Mouse (Mus musculus) megakaryocyte, embryonic 14.5 days (primary cell): ENCODE data around the gene Mterf1a. TPM values are rescaled to one million over a fixed set of nuclear protein-coding genes. Genes with fewer than 3 reads are reported as not detected.
"Not testable (repeated sequence)": the region's sequence is repeated elsewhere in the genome, so short reads cannot be mapped to it uniquely, and the experiment has no call there.

Experiments used
- H3K27me3 ChIP-seq: replicated peaks from 2 replicates; pipeline ENCODE3; 2012; ENCODE audit warnings: inconsistent platforms
- H3K36me3 ChIP-seq: replicated peaks from 2 replicates; pipeline ENCODE3; 2012; ENCODE audit warnings: low read length, inconsistent platforms, mixed read lengths
- H3K4me1 ChIP-seq: 2 replicates; pipeline ENCODE4 v1.6.1; 2012; ENCODE audit warnings: inconsistent platforms
- H3K4me3 ChIP-seq: replicated peaks from 2 replicates; pipeline ENCODE3; 2012; ENCODE audit warnings: moderate library complexity, mild to moderate bottlenecking, inconsistent platforms
- H3K9me3 ChIP-seq: 2 replicates; pipeline ENCODE4 v1.6.1; 2012; ENCODE audit warnings: inconsistent platforms
- FLI1 ChIP-seq: IDR thresholded peaks from 2 replicates; pipeline ENCODE4 v1.6.1; 2012; ENCODE audit warnings: low read length, inconsistent platforms, mixed read lengths
- GATA1 ChIP-seq: IDR thresholded peaks from 3 replicates; pipeline ENCODE4 v1.6.1; 2012; ENCODE audit warnings: mixed read lengths, low read length, inconsistent platforms, borderline replicate concordance
- polyA plus RNA-seq: library from polyadenylated mRNA; stranded (reverse); fragments of >175 nt; gene quantifications from 2 replicates; pipeline ENCODE4 v1.2.3, GENCODE M21; 2012; ENCODE audit warnings: low replicate concordance; ENCODE audit not compliant: insufficient read depth

The Mterf1a gene
- polyA plus RNA-seq, 1 experiment, result 0.18 TPM

GRCm38 (mm10) chr5:3928690-3929046 lies 34.9 kb upstream of the Mterf1a start:
- Histone ChIP-seq H3K4me1 (peaks cover 32% of the 10 kb centered on the region), H3K9me3 (no peaks in the 10 kb centered on the region), H3K27me3 (no peaks in the 10 kb centered on the region), H3K36me3 (peaks cover 15% of the 10 kb centered on the region), H3K4me3 (peak overlapping the region; percentile 98)
- TF ChIP-seq FLI1, result no peak
- no peak for TF ChIP-seq GATA1

GRCm38 (mm10) chr5:3927801-3928689 lies 34.3 kb upstream of the Mterf1a start, which contains the start of gene Akap9:
Akap9 (plus strand) TSS chr5:3928054.
- H3K4me3 ChIP-seq, result peak within 1 kb of the TSS; percentile 98
- H3K4me1 ChIP-seq, result peaks cover 32% of the 10 kb centered on the region
- TF ChIP-seq FLI1, result no peak
- TF ChIP-seq GATA1, result no peak
- H3K36me3 ChIP-seq, result peaks cover 11% of the 10 kb centered on the region
- no peaks in the 10 kb centered on the region for H3K27me3 ChIP-seq
- H3K9me3 ChIP-seq, result no peaks in the 10 kb centered on the region

- Histone ChIP-seq H3K4me3 (no peak overlapping the region), H3K9me3 (no peaks in the 10 kb centered on the region), H3K27me3 (no peaks in the 10 kb centered on the region), H3K36me3 (peaks cover 5% of the 10 kb centered on the region), H3K4me1 (peaks cover 26% of the 10 kb centered on the region)
- TF ChIP-seq FLI1, result no peak
- no peak for TF ChIP-seq GATA1
Observed at GRCm38 (mm10) chr5:3926666-3927065, 32.9 kb upstream of the Mterf1a start.

- Histone ChIP-seq H3K9me3 (no peaks in the 10 kb centered on the region), H3K27me3 (no peaks in the 10 kb centered on the region), H3K36me3 (no peaks in the 10 kb centered on the region), H3K4me1 (peaks cover 5% of the 10 kb centered on the region; the same call in 1 of the 2 replicates), H3K4me3 (no peak overlapping the region)
- no peak for TF ChIP-seq GATA1
- TF ChIP-seq FLI1, result no peak
Observed at GRCm38 (mm10) chr5:3922350-3922749, 28.6 kb upstream of the Mterf1a start.

GRCm38 (mm10) chr5:3905471-3905870 lies 11.7 kb upstream of the Mterf1a start:
- Histone ChIP-seq H3K9me3 (no peaks in the 10 kb centered on the region), H3K36me3 (no peaks in the 10 kb centered on the region), H3K4me3 (no peak overlapping the region), H3K27me3 (peaks cover 2% of the 10 kb centered on the region), H3K4me1 (no peaks in the 10 kb centered on the region)
- TF ChIP-seq GATA1 (no peak), FLI1 (no peak)

- not testable (repeated sequence) for H3K36me3 ChIP-seq, H3K9me3 ChIP-seq, H3K27me3 ChIP-seq, H3K4me1 ChIP-seq
- peak overlapping the region; percentile 46 for H3K4me3 ChIP-seq
Observed at GRCm38 (mm10) chr5:3894294-3894619, 524 bp upstream of the Mterf1a start.

GRCm38 (mm10) chr5:3889201-3889600 lies 4.5 kb downstream of the Mterf1a start:
- no peaks in the 10 kb centered on the region for H3K27me3 ChIP-seq
- no peak overlapping the region for H3K4me3 ChIP-seq
- no peak for TF ChIP-seq FLI1
- H3K9me3 ChIP-seq, result no peaks in the 10 kb centered on the region
- peaks cover 8% of the 10 kb centered on the region for H3K4me1 ChIP-seq
- H3K36me3 ChIP-seq, result no peaks in the 10 kb centered on the region

GRCm38 (mm10) chr5:3886862-3887261 lies 6.9 kb downstream of the Mterf1a start:
- not testable (repeated sequence) for H3K36me3 ChIP-seq, H3K4me3 ChIP-seq, H3K27me3 ChIP-seq, H3K4me1 ChIP-seq, H3K9me3 ChIP-seq

GRCm38 (mm10) chr5:3873485-3873884 lies 20.2 kb downstream of the Mterf1a start:
- H3K4me3 ChIP-seq, result no peak overlapping the region
- H3K27me3 ChIP-seq, result no peaks in the 10 kb centered on the region
- TF ChIP-seq GATA1 (no peak), FLI1 (no peak)
- H3K36me3 ChIP-seq, result no peaks in the 10 kb centered on the region
- peaks cover 10% of the 10 kb centered on the region; the same call in 1 of the 2 replicates for H3K4me1 ChIP-seq
- peaks cover 5% of the 10 kb centered on the region for H3K9me3 ChIP-seq

- peaks cover 5% of the 10 kb centered on the region for H3K9me3 ChIP-seq
- H3K36me3 ChIP-seq, result no peaks in the 10 kb centered on the region
- no peak for TF ChIP-seq FLI1
- no peak for TF ChIP-seq GATA1
- no peaks in the 10 kb centered on the region for H3K27me3 ChIP-seq
- peaks cover 10% of the 10 kb centered on the region; the same call in 1 of the 2 replicates for H3K4me1 ChIP-seq
- H3K4me3 ChIP-seq, result no peak overlapping the region
Observed at GRCm38 (mm10) chr5:3872348-3872747, 21.4 kb downstream of the Mterf1a start.

GRCm38 (mm10) chr5:3870161-3870560 lies 23.6 kb downstream of the Mterf1a start:
- Histone ChIP-seq H3K4me3 (no peak overlapping the region), H3K36me3 (no peaks in the 10 kb centered on the region), H3K9me3 (peaks cover 5% of the 10 kb centered on the region), H3K27me3 (no peaks in the 10 kb centered on the region), H3K4me1 (peaks cover 10% of the 10 kb centered on the region; the same call in 1 of the 2 replicates)
- TF ChIP-seq GATA1 (no peak), FLI1 (no peak)
